Mouse (Mus musculus): Measurements from ENCODE around the gene Cdc5l.

GRCm38 (mm10) chr17:45403207-45403606 is 30.3 kb downstream of the Cdc5l start:
- no peak for TF ChIP-seq CHD2 (IDR thresholded peaks at IDR 0.05; ENCODE audit: low read depth, low read length)
- no peak for TF ChIP-seq ZNF384 (IDR thresholded peaks at IDR 0.05; ENCODE audit: low read depth, low read length)
- TF ChIP-seq ZC3H11A (IDR thresholded peaks at IDR 0.05; ENCODE audit: borderline replicate concordance, low read depth, low read length) = no peak
- TF ChIP-seq HCFC1 (IDR thresholded peaks at IDR 0.05; ENCODE audit: borderline replicate concordance, insufficient read depth, low read length) = no peak
